Mouse (Mus musculus): ENCODE results near the gene Msrb1.
"Not testable (repeated sequence)": the region's sequence is repeated elsewhere in the genome, so short reads cannot be mapped to it uniquely, and the experiment has no call there.

Msrb1 gene

GRCm38 (mm10) chr17:24717943-24718342 lies 18.5 kb upstream of the Msrb1 start, which contains the start of the genes Rnf151 and Rps2:
Rnf151 (minus strand) TSS chr17:24718063.
Rps2 (plus strand) TSS chr17:24718116.
- in situ Hi-C loops (cut with MboI; ENCODE audit: low pct_unique_long_range_greater_than_20kb in 1 of 2, low sequenced_read_pairs in 2 of 2, unreplicated experiment in 1 of 2), result no loop called here

- in situ Hi-C loops (cut with MboI; ENCODE audit: low pct_unique_long_range_greater_than_20kb in 1 of 2, low sequenced_read_pairs in 2 of 2, unreplicated experiment in 1 of 2), result not testable (repeated sequence)
Observed at GRCm38 (mm10) chr17:24718938-24719337, 17.5 kb upstream of the Msrb1 start.

- in situ Hi-C loops (cut with MboI; ENCODE audit: low pct_unique_long_range_greater_than_20kb in 1 of 2, low sequenced_read_pairs in 2 of 2, unreplicated experiment in 1 of 2), result no loop called here
Observed at GRCm38 (mm10) chr17:24719494-24720222, 16.8 kb upstream of the Msrb1 start.

GRCm38 (mm10) chr17:24720616-24721015 lies 15.8 kb upstream of the Msrb1 start:
- in situ Hi-C loops (cut with MboI; ENCODE audit: low pct_unique_long_range_greater_than_20kb in 1 of 2, low sequenced_read_pairs in 2 of 2, unreplicated experiment in 1 of 2), result not testable (repeated sequence)

GRCm38 (mm10) chr17:24721383-24721955 lies 15.0 kb upstream of the Msrb1 start:
- in situ Hi-C loops (cut with MboI; ENCODE audit: low pct_unique_long_range_greater_than_20kb in 1 of 2, low sequenced_read_pairs in 2 of 2, unreplicated experiment in 1 of 2), result not testable (repeated sequence)

GRCm38 (mm10) chr17:24722220-24722924 lies 14.1 kb upstream of the Msrb1 start:
- in situ Hi-C loops (cut with MboI; ENCODE audit: low pct_unique_long_range_greater_than_20kb in 1 of 2, low sequenced_read_pairs in 2 of 2, unreplicated experiment in 1 of 2), result no loop called here

GRCm38 (mm10) chr17:24723122-24723880 lies 13.1 kb upstream of the Msrb1 start:
- in situ Hi-C loops (cut with MboI; ENCODE audit: low pct_unique_long_range_greater_than_20kb in 1 of 2, low sequenced_read_pairs in 2 of 2, unreplicated experiment in 1 of 2), result no loop called here

- in situ Hi-C loops (cut with MboI; ENCODE audit: low pct_unique_long_range_greater_than_20kb in 1 of 2, low sequenced_read_pairs in 2 of 2, unreplicated experiment in 1 of 2), result no loop called here
Observed at GRCm38 (mm10) chr17:24723881-24724180, 12.6 kb upstream of the Msrb1 start.

- in situ Hi-C loops (cut with MboI; ENCODE audit: low pct_unique_long_range_greater_than_20kb in 1 of 2, low sequenced_read_pairs in 2 of 2, unreplicated experiment in 1 of 2), result no loop called here
Observed at GRCm38 (mm10) chr17:24724184-24724583, 12.3 kb upstream of the Msrb1 start, which contains the start of gene Ndufb10. Ndufb10 (minus strand) TSS chr17:24724478.

GRCm38 (mm10) chr17:24725637-24726390 lies 10.6 kb upstream of the Msrb1 start:
- in situ Hi-C loops (cut with MboI; ENCODE audit: low pct_unique_long_range_greater_than_20kb in 1 of 2, low sequenced_read_pairs in 2 of 2, unreplicated experiment in 1 of 2), result no loop called here

GRCm38 (mm10) chr17:24727618-24728017 lies 8.8 kb upstream of the Msrb1 start, which contains the start of gene Rpl3l:
Rpl3l (plus strand) TSS chr17:24727820.
- in situ Hi-C loops (cut with MboI; ENCODE audit: low pct_unique_long_range_greater_than_20kb in 1 of 2, low sequenced_read_pairs in 2 of 2, unreplicated experiment in 1 of 2), result no loop called here

GRCm38 (mm10) chr17:24728184-24728583 lies 8.3 kb upstream of the Msrb1 start:
- in situ Hi-C loops (cut with MboI; ENCODE audit: low pct_unique_long_range_greater_than_20kb in 1 of 2, low sequenced_read_pairs in 2 of 2, unreplicated experiment in 1 of 2), result no loop called here

GRCm38 (mm10) chr17:24729067-24729466 lies 7.4 kb upstream of the Msrb1 start:
- in situ Hi-C loops (cut with MboI; ENCODE audit: low pct_unique_long_range_greater_than_20kb in 1 of 2, low sequenced_read_pairs in 2 of 2, unreplicated experiment in 1 of 2), result no loop called here

GRCm38 (mm10) chr17:24730787-24731186 lies 5.7 kb upstream of the Msrb1 start:
- in situ Hi-C loops (cut with MboI; ENCODE audit: low pct_unique_long_range_greater_than_20kb in 1 of 2, low sequenced_read_pairs in 2 of 2, unreplicated experiment in 1 of 2), result no loop called here

- in situ Hi-C loops (cut with MboI; ENCODE audit: low pct_unique_long_range_greater_than_20kb in 1 of 2, low sequenced_read_pairs in 2 of 2, unreplicated experiment in 1 of 2), result no loop called here
Observed at GRCm38 (mm10) chr17:24732233-24732935, 4.1 kb upstream of the Msrb1 start.

GRCm38 (mm10) chr17:24733434-24734050 lies 2.9 kb upstream of the Msrb1 start:
- in situ Hi-C loops (cut with MboI; ENCODE audit: low pct_unique_long_range_greater_than_20kb in 1 of 2, low sequenced_read_pairs in 2 of 2, unreplicated experiment in 1 of 2), result no loop called here

- in situ Hi-C loops (cut with MboI; ENCODE audit: low pct_unique_long_range_greater_than_20kb in 1 of 2, low sequenced_read_pairs in 2 of 2, unreplicated experiment in 1 of 2), result no loop called here
Observed at GRCm38 (mm10) chr17:24734513-24734912, 1.9 kb upstream of the Msrb1 start.
